Mouse (Mus musculus): ENCODE measurements around the gene Vmn1r56. TPM values are rescaled to one million over a fixed set of nuclear protein-coding genes. Genes with fewer than 3 reads are reported as not detected.
"Not testable (repeated sequence)": the region's sequence is repeated elsewhere in the genome, so short reads cannot be mapped to it uniquely, and the experiment has no call there.

Vmn1r56 gene
- polyA plus RNA-seq (2011; ENCODE audit: insufficient read depth, insufficient read length, low read depth, missing spikeins), result not detected in 2 replicates

GRCm38 (mm10) chr7:5196647-5197046 lies at the start of gene Vmn1r56:
TSS of gene Vmn1r56 (minus strand) at chr7:5196747.
- not testable (repeated sequence) for H3K36me3 ChIP-seq (ENCODE audit: control insufficient read depth, insufficient read depth, low read length, poor library complexity, severe bottlenecking); H3K9ac ChIP-seq (ENCODE audit: low read depth, poor library complexity, severe bottlenecking); H3K27ac ChIP-seq (ENCODE audit: insufficient read depth, low read length); H3K4me1 ChIP-seq (ENCODE audit: control insufficient read depth, insufficient read depth, low read length); H3K27me3 ChIP-seq (ENCODE audit: control insufficient read depth, insufficient read depth, low read length, poor library complexity, severe bottlenecking); H3K4me3 ChIP-seq (ENCODE audit: low read depth, low read length); H3K9me3 ChIP-seq (replicated peaks; ENCODE audit: control insufficient read depth, insufficient read depth, low read length, poor library complexity, severe bottlenecking)

DNA sequence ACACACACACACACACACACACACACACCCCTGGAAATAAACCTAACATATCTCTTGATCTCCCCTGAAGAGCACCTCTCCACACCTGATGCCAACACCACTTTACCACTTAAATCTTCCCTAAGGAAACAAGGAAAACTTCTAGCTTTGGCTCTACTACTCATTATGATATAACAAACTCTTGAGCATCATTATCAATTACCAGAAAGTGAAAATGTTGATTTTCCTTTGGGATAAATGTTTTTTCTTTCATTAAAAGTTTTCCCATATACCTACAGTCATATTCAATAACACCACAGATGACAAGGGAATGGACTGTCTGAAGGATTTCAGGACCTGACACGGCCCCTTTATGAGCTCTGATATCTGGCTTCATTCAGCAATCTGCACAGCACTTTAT lies 21.6 kb upstream of the Vmn1r56 start, which contains the start of gene Vmn1r57:
Gene Vmn1r57, plus strand, starts transcription at position 301 of the 400 bp plus-strand sequence.
- not testable (repeated sequence) for H3K4me1 ChIP-seq (ENCODE audit: control insufficient read depth, insufficient read depth, low read length); H3K36me3 ChIP-seq (ENCODE audit: control insufficient read depth, insufficient read depth, low read length, poor library complexity, severe bottlenecking); H3K27ac ChIP-seq (ENCODE audit: insufficient read depth, low read length); H3K9ac ChIP-seq (ENCODE audit: low read depth, poor library complexity, severe bottlenecking); H3K4me3 ChIP-seq (ENCODE audit: low read depth, low read length); H3K27me3 ChIP-seq (ENCODE audit: control insufficient read depth, insufficient read depth, low read length, poor library complexity, severe bottlenecking); H3K9me3 ChIP-seq (replicated peaks; ENCODE audit: control insufficient read depth, insufficient read depth, low read length, poor library complexity, severe bottlenecking)

DNA sequence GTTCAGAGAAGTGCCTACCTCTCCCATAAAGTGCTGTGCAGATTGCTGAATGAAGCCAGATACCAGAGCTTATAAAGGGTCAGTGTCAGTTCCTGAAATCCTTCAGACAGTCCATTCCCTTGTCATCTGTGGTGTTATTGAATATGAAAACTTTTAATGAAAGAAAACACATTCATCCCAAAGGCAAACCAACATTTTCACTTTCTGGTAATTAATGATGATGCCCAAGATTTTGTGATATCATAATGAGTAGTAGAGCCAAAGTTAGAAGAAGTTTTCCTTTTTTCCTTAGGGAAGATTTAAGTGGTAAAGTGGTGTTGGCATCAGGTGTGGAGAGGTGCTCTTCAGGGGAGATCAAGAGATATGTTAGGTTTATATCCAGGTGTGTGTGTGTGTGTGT lies 47.0 kb downstream of the Vmn1r56 start, which contains the start of gene Vmn1r55:
Gene Vmn1r55, minus strand, starts transcription at position 101 of the 400 bp plus-strand sequence.
- H3K27me3 ChIP-seq (ENCODE audit: control insufficient read depth, insufficient read depth, low read length, poor library complexity, severe bottlenecking); H3K4me3 ChIP-seq (ENCODE audit: low read depth, low read length); H3K27ac ChIP-seq (ENCODE audit: insufficient read depth, low read length); H3K36me3 ChIP-seq (ENCODE audit: control insufficient read depth, insufficient read depth, low read length, poor library complexity, severe bottlenecking); H3K9ac ChIP-seq (ENCODE audit: low read depth, poor library complexity, severe bottlenecking); H3K9me3 ChIP-seq (replicated peaks; ENCODE audit: control insufficient read depth, insufficient read depth, low read length, poor library complexity, severe bottlenecking); H3K4me1 ChIP-seq (ENCODE audit: control insufficient read depth, insufficient read depth, low read length): not testable (repeated sequence)

Other genes starting within 250 kb of the Vmn1r56 start
- gene Sbk2, start 232.3 kb downstream of the Vmn1r56 start, polyA plus RNA-seq (2011; ENCODE audit: insufficient read depth, insufficient read length, low read depth, missing spikeins), result 0.48 and 1.0 TPM in 2 replicates
- 0.25 and 0.55 TPM in 2 replicates for gene Sbk3, start 225.6 kb downstream of the Vmn1r56 start, polyA plus RNA-seq (2011; ENCODE audit: insufficient read depth, insufficient read length, low read depth, missing spikeins)
- gene Zfp579, start 200.6 kb downstream of the Vmn1r56 start, polyA plus RNA-seq (2011; ENCODE audit: insufficient read depth, insufficient read length, low read depth, missing spikeins), result 7.6 and 10.9 TPM in 2 replicates
- gene Zfp524, start 182.3 kb downstream of the Vmn1r56 start, polyA plus RNA-seq (2011; ENCODE audit: insufficient read depth, insufficient read length, low read depth, missing spikeins), result 2.5 and 4.7 TPM in 2 replicates
- 43.2 and 57.0 TPM in 2 replicates for gene Fiz1, start 182.1 kb downstream of the Vmn1r56 start, polyA plus RNA-seq (2011; ENCODE audit: insufficient read depth, insufficient read length, low read depth, missing spikeins)
- not detected in 2 replicates for gene Gm44973, start 181.3 kb downstream of the Vmn1r56 start, polyA plus RNA-seq (2011; ENCODE audit: insufficient read depth, insufficient read length, low read depth, missing spikeins)
- 23.0 and 24.7 TPM in 2 replicates for gene Zfp865, start 176.4 kb downstream of the Vmn1r56 start, polyA plus RNA-seq (2011; ENCODE audit: insufficient read depth, insufficient read length, low read depth, missing spikeins)
- 5.6 and 5.7 TPM in 2 replicates for gene Ccdc106, start 176.2 kb downstream of the Vmn1r56 start, polyA plus RNA-seq (2011; ENCODE audit: insufficient read depth, insufficient read length, low read depth, missing spikeins)
- gene 4632433K11Rik, start 162.6 kb downstream of the Vmn1r56 start, polyA plus RNA-seq (2011; ENCODE audit: insufficient read depth, insufficient read length, low read depth, missing spikeins), result 1.9 TPM in 1 of 2 replicates, not detected in the other
- gene Zfp784, start 158.3 kb downstream of the Vmn1r56 start, polyA plus RNA-seq (2011; ENCODE audit: insufficient read depth, insufficient read length, low read depth, missing spikeins), result 0.30 TPM in 1 of 2 replicates, not detected in the other
- 14.0 and 16.0 TPM in 2 replicates for gene Zfp580, start 145.2 kb downstream of the Vmn1r56 start, polyA plus RNA-seq (2011; ENCODE audit: insufficient read depth, insufficient read length, low read depth, missing spikeins)
- gene U2af2, start 134.6 kb downstream of the Vmn1r56 start, polyA plus RNA-seq (2011; ENCODE audit: insufficient read depth, insufficient read length, low read depth, missing spikeins), result 236 and 262 TPM in 2 replicates
- gene Epn1, start 116.5 kb downstream of the Vmn1r56 start, polyA plus RNA-seq (2011; ENCODE audit: insufficient read depth, insufficient read length, low read depth, missing spikeins), result 68.8 and 69.1 TPM in 2 replicates
- gene Rfpl4, start 79.8 kb downstream of the Vmn1r56 start, polyA plus RNA-seq (2011; ENCODE audit: insufficient read depth, insufficient read length, low read depth, missing spikeins), result not detected in 2 replicates
- 0.90 and 1.3 TPM in 2 replicates for gene Rasl2-9, start 70.8 kb downstream of the Vmn1r56 start, polyA plus RNA-seq (2011; ENCODE audit: insufficient read depth, insufficient read length, low read depth, missing spikeins)
- gene Vmn1r55, start 47.1 kb downstream of the Vmn1r56 start, polyA plus RNA-seq (2011; ENCODE audit: insufficient read depth, insufficient read length, low read depth, missing spikeins), result 0.06 TPM in 2 replicates
- gene Vmn1r57, start 21.7 kb upstream of the Vmn1r56 start, polyA plus RNA-seq (2011; ENCODE audit: insufficient read depth, insufficient read length, low read depth, missing spikeins), result not detected in 2 replicates
- not detected in 2 replicates for gene Gm5065, start 153.8 kb upstream of the Vmn1r56 start, polyA plus RNA-seq (2011; ENCODE audit: insufficient read depth, insufficient read length, low read depth, missing spikeins)
- gene Nlrp2, start 154.3 kb upstream of the Vmn1r56 start, polyA plus RNA-seq (2011; ENCODE audit: insufficient read depth, insufficient read length, low read depth, missing spikeins), result not detected in 2 replicates
- gene Vmn1r58, start 216.6 kb upstream of the Vmn1r56 start, polyA plus RNA-seq (2011; ENCODE audit: insufficient read depth, insufficient read length, low read depth, missing spikeins), result not detected in 2 replicates